Mouse (Mus musculus) liver, adult 2 months (tissue): Measurements from ENCODE around the gene Mfng.

Experiments
- CTCF ChIP-seq: fragments of 200-500 bp; IDR thresholded peaks from 2 replicates; pipeline ENCODE4 v1.5.1; 2011; ENCODE audit warnings: low read depth, low read length, control low read depth
- POLR2A ChIP-seq: fragments of 200-500 bp; IDR thresholded peaks from 2 replicates; pipeline ENCODE4 v1.6.1; 2011; ENCODE audit warnings: low read length, control low read depth; ENCODE audit not compliant: insufficient read depth; ENCODE audit errors: extremely low read depth

DNA sequence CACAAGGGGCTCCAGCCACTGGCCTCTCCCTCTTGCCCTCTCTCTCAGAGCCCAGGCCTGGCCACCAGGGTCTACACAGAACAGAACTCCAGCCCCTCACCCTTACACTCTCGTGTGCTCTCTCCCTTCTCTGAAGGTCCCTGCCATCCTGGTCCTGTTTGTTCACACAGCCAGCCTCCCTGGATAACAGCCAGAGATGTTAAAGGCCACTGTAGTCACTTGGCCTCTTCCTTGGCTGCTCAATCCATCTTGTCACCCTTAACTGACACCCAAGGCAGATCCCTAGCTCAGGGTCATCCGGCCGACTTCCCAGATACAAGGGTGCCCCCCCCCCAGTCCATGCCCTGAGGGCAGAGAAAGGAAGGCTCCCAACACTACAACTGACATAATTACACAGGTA lies 18.0 kb downstream of the Mfng start:
- no peak for TF ChIP-seq POLR2A
- TF ChIP-seq CTCF, result no peak
